Mouse (Mus musculus) liver, adult (tissue): Measurements from ENCODE around the gene Hoxc4.

ENCODE experiments used
- GATA4 ChIP-seq: IDR thresholded peaks from 2 replicates; pipeline ENCODE4 v1.6.1; 2014; ENCODE audit warnings: mild to moderate bottlenecking, low read length; ENCODE audit not compliant: insufficient replicate concordance

The Hoxc4 gene

DNA sequence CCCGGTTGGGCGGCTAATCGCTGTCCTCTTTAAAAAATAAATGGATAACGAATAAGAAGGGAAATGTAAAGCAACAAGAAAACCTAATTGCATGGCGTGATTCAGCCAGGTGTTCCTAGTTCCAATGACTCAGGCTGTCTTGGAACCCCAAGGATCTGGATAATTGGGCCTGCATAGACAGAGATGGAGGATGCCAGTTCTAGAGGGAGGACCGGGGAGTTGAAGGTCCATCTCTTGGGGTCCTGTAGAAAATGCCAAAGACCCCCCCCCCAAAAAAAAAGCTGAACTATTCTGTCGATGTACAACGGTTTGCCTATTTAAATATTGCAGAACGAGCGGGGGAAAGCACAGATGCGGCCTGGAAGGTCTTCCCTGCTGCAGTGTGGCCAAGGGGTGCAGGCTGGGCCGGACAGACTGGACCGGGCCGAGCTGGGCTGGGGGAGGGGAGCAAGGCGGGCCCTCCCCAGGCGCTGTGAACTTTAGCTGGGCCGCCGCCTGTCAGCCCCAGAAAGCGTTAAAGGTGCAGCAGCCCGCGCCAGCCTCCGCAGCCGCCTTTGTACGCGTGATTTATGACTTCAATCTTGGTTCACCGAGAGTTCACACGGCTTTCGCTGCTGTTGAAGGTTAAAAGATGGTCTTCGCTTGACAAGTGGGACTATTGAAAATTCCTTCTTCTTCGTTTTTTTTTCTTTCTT, 42.5 kb downstream of the Hoxc4 start:
- TF ChIP-seq GATA4: no peak

GRCm38 (mm10) chr15:103061988-103062387, 43.3 kb downstream of the Hoxc4 start:
- TF ChIP-seq GATA4: no peak

- TF ChIP-seq GATA4: no peak
Measured at GRCm38 (mm10) chr15:103065642-103066041, 46.9 kb downstream of the Hoxc4 start.

DNA sequence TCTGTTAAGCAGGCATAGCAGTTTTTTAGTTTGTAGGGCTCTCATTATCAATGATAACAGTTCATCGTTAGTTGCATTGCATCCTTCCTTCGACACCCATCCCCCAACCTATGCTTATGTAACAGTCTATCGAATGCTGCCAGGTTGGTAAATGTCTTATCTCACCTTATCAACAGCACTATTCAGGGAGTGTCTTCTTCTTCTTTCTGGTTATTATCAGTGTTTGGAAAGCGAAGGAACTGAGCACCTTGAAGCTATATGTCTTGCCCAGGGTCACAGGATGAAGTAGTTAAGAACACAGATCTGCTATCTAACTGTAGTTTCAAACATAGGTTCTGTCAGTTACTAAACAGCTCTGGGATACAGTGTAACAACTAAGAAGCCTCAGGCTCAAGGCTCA, 49.0 kb downstream of the Hoxc4 start:
- no peak for TF ChIP-seq GATA4

DNA sequence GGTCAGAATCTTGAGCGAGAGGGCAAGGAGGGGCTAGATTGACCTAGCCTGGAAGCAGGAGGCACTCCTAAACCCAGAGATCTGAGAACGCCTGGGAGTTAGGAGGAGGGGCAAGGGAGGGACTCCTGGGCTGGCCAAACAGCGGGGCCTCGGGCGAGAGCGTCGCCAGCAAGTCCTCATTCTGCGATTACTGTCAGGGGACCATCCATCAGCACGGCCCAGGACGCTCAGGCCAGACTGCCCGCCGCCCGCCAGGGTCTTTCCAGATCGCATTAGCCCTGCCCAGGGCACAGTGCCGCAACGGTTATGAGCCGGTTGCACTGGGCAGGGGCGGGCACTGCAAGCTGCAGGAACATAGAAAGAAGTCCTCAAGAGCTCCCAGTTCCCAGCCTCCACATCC, 50.4 kb downstream of the Hoxc4 start:
- TF ChIP-seq GATA4: no peak

DNA sequence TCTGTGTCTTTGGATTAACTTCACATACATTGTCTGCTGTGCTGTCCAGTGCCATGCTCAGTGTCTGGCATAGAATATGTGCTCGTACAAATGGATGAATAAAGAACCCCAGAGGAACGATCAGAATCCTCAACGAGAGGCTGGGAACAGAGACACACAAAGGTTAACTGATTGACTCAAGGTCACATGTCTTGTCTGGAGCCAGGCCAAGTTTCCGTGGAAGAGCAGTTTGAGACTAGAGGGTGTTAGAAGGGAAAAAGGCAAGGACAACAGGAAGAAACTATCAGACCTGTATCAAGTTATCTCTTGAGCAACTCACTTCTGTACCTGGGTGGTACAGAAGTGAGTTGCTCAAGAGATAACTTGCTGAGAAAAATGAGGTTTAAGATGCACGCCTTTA, 52.5 kb downstream of the Hoxc4 start:
- TF ChIP-seq GATA4: no peak

- no peak for TF ChIP-seq GATA4
Measured at GRCm38 (mm10) chr15:103074663-103075415, 56.1 kb downstream of the Hoxc4 start.

DNA sequence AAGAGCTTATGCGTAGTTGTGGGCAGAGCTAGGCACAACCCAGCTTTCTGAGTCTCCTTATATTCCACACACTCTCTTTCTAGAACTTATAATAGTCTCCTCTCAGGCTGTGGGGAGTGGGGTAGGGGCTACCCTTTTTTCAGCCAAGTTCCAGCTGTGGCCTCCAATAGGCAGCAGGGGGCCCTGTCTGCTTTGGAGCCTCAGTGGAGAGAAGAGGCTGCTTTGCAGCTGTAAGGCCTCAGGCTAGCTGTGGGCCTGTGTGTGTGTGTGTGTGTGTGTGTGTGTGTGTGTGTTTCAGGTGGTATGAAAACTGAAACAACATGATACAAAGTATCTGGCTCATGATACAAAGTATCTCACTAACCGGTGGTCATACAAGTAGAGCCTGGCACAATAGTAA, 58.9 kb downstream of the Hoxc4 start:
- TF ChIP-seq GATA4: no peak

- TF ChIP-seq GATA4: no peak
Measured at GRCm38 (mm10) chr15:103082622-103083021, 63.9 kb downstream of the Hoxc4 start.

DNA sequence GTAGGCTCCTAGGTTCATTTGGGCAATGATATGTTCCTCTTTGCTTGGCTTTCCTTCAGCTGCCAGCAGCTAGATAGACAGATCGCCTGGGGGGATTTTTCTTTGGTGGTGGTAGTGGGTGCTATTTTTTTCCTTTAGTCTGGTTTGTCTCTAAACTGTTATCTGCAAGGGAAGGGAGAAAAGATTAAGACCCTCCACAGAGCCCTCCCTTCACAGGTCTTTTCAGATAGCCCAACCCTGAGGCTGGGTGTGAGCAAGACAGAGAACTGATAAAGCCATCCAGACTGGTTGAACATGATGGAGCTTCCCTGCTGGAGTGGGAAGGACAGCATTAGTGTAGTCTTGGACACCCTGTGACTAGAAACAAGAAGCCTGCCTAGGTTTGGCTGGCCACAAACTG, 64.9 kb downstream of the Hoxc4 start:
- TF ChIP-seq GATA4: no peak

DNA sequence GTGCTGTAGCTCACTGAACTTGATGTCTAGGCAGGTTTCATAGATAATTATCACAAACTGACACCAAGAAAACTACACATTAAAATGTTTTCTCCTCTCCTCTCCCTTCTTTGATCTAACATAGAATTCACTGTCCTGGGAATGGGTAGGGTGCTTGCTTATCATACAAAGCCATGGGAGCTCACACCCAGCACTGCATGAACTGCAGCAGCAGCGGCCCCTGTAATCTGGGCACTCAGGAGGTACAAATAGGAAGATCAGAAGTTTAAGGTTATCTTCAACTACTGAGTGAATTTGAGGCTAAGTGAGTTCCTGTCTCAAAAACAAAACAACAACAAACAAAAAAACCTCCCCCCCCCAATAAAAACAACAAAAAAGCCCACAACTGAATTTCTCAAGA, 66.2 kb downstream of the Hoxc4 start:
- no peak for TF ChIP-seq GATA4

DNA sequence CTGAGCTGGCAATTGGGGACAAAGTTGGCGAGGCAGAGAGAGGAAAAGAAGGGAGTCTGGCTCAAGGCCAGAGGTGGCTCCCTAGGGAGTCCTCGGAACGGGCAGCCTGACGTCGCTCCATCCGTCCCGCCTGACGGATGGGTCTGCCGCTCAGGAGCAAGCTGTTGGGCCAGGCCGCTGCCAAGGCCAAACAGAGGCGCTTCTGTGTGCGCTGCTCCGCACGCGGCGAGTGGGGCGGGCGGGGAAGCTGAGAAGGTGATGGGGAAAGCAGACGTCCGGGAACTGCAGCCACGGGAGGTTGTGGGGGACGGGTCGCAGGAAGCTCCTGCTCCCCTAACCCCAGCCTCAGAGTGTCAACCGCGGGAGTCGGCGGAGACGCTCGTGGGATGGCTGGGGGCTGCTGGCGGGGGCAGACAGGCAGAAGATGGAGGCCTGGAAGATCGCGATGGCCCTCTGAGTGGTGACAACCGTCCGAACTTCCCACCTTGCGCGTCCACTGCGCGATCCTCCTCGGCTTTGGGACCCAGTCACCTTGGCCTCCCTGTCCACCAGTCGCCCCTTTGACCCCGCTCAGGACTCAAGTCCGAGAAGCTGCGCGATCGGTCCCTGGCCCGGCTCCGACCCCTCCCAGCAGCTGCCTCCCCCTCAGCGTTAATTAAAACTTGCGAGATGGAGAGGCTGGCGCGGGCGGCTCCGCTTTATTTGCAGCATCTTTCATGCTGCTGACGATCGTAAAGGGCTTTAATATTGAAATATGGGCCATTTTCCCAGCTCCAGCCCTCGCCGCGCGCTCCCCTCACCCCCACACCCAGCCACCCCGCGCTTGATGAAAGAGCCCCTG, 67.3 kb downstream of the Hoxc4 start:
- no peak for TF ChIP-seq GATA4
